Mouse (Mus musculus) lung, postnatal 0 days (tissue): ENCODE data around the gene Helq. TPM values are rescaled to one million over a fixed set of nuclear protein-coding genes. Genes with fewer than 3 reads are reported as not detected.

Source experiments
- ATAC-seq: fragments of 200-750 bp; cut with Nextera tagmentation; 2 replicates; pipeline ENCODE4 v1.8.0; 2017; ENCODE audit warnings: moderate library complexity
- DNase-seq: peaks from one replicate; pipeline ENCODE4 v3.0.0-alpha.2; 2016; ENCODE audit warnings: low spot score
- H3K27ac ChIP-seq: fragments of 300-500 bp; sonication (generic); 2 replicates; pipeline ENCODE4 v1.5.1; 2014; ENCODE audit warnings: antibody characterized with exemption, mild to moderate bottlenecking, low read length, mixed read lengths
- H3K27me3 ChIP-seq: fragments of 300-500 bp; sonication (generic); replicated peaks from 2 replicates; pipeline ENCODE4 v1.6.1; 2014; ENCODE audit warnings: low read length, mixed read lengths; ENCODE audit not compliant: insufficient read depth
- H3K36me3 ChIP-seq: fragments of 300-500 bp; sonication (generic); 2 replicates; pipeline ENCODE4 v1.6.1; 2014; ENCODE audit warnings: low read length, mixed read lengths; ENCODE audit not compliant: insufficient read depth
- H3K4me1 ChIP-seq: fragments of 300-500 bp; sonication (generic); 2 replicates; pipeline ENCODE4 v1.6.1; 2014; ENCODE audit warnings: antibody characterized with exemption, low read depth, low read length, mixed read lengths; ENCODE audit not compliant: insufficient read depth
- H3K4me2 ChIP-seq: fragments of 300-500 bp; sonication (generic); replicated peaks from 2 replicates; pipeline ENCODE4 v1.6.1; 2014; ENCODE audit warnings: low read depth, mild to moderate bottlenecking, low read length, moderate library complexity, mixed read lengths
- H3K4me3 ChIP-seq: fragments of 300-500 bp; sonication (generic); 2 replicates; pipeline ENCODE4 v1.5.1; 2014; ENCODE audit warnings: low read depth, low read length
- H3K9ac ChIP-seq: fragments of 300-500 bp; sonication (generic); replicated peaks from 2 replicates; pipeline ENCODE4 v1.6.1; 2014; ENCODE audit warnings: low read depth, mild to moderate bottlenecking
- H3K9me3 ChIP-seq: fragments of 300-500 bp; sonication (generic); 2 replicates; pipeline ENCODE4 v1.6.1; 2016; ENCODE audit warnings: low read length, mixed read lengths
- CTCF ChIP-seq: IDR thresholded peaks from 2 replicates; pipeline ENCODE4 v1.5.1; 2016; ENCODE audit warnings: antibody characterized with exemption, mild to moderate bottlenecking
- EP300 ChIP-seq: IDR thresholded peaks from 2 replicates; pipeline ENCODE4 v1.6.1; 2016; ENCODE audit warnings: antibody characterized with exemption, mild to moderate bottlenecking, control low read depth
- WGBS: fragments of 180-500 bp; shearing (Covaris S2); extraction: QIAGEN DNeasy Blood & Tissue Kit; methylation state at CpG from one replicate; pipeline ENCODE4 v1.1.7; 2014; 5-methylcytosine and 5-hydroxymethylcytosine counted together
- polyA plus RNA-seq: library from polyadenylated mRNA; unstranded; fragments of >200 nt; fragmentation: Nextera tagmentation; extraction: Ambion mirVana; gene quantifications from 2 replicates; pipeline ENCODE4 v1.2.1, GENCODE M21; 2015

Gene Helq
- polyA plus RNA-seq: 5.3 and 6.8 TPM in 2 replicates

DNA sequence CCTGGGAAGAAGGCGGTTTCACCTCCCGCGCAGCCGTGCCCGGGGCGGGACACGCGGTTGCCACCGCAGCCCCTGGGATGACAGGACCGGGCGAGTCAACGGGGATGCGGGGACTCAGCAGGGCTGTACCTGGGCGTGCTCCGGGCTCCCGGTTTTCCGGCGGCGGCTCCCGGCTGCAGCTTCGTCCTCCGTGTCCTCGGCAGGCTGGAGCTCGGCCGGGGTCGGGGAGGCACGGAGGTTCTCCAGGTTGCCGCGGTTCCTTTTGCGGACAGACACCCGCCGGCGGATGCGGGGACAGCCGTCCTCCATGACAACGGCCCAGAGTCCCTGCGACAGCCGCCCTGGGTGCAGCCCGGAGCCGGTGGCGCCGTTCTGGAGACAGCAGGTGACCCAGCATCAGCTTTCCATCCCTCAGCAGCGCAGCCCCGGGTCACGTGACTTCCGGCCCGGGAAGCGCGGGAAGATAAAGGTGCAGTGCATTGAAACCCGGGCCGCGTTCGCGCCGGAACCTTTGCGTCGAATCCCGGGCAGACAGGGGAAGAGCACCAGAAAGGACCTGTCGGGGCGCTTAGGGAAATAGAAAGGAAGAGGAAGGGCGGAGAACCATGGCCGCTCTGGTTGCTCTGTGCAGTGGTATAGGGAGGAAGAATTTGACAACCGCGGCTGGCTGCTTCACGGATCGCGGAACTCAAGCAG, at the start of gene Helq, which contains the start of gene Mrps18c:
Gene Helq (minus strand): TSS at position 434 of the 696 bp plus-strand sequence.
Gene Mrps18c (plus strand): TSS at position 463 of the 696 bp plus-strand sequence.
- DNase-seq (peak; percentile 93), ATAC-seq (peak; percentile 97)
- no peak; the same call in 1 of the 2 replicates for TF ChIP-seq EP300
- WGBS: under 1% methylated on average over 62 of the region's 67 CpGs
- Histone ChIP-seq H3K4me2 (peak within 1 kb of the TSS; percentile 99), H3K27me3 (no peaks in the 10 kb centered on the region), H3K9me3 (no peaks in the 10 kb centered on the region), H3K9ac (peak within 1 kb of the TSS; percentile 54), H3K36me3 (no peaks in the 10 kb centered on the region), H3K27ac (no peak within 1 kb of the TSS), H3K4me3 (peak within 1 kb of the TSS; percentile 84), H3K4me1 (0 out of 2 replicates have a peak, but pooled peaks cover 3% of the 10 kb centered on the region)

- TF ChIP-seq CTCF: no peak
- no peak for TF ChIP-seq EP300
- Histone ChIP-seq H3K4me1 (no peaks in the 10 kb centered on the region), H3K4me3 (peak overlapping the region; percentile 63), H3K27ac (no peak overlapping the region), H3K27me3 (peaks cover 12% of the 10 kb centered on the region), H3K9ac (no peak overlapping the region), H3K9me3 (no peaks in the 10 kb centered on the region), H3K36me3 (no peaks in the 10 kb centered on the region), H3K4me2 (peak overlapping the region; percentile 96)
- WGBS: 2% methylated on average over 2 of the region's 2 CpGs
- ATAC-seq (no peak), DNase-seq (no peak)
These were observed 48.7 kb upstream of the Helq start for GRCm38 (mm10) chr5:100847143-100847542.

DNA sequence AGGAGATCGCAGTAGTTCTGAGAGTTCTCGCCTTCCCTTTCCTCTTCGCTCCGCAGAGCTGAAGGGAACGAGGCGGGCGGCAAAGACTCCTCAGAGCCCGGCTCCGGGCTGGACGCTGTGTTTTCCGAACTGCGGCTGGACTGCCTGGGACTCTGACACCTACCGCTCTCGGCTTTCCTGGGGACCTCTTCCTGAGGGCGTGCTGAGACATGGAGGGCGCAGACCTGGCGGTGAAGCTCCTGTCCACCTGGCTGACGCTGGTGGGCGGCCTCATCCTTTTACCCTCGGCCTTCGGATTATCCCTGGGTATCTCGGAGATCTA, 48.2 kb upstream of the Helq start:
- no peak for DNase-seq
- Histone ChIP-seq H3K9me3 (no peaks in the 10 kb centered on the region), H3K27me3 (peaks cover 12% of the 10 kb centered on the region), H3K36me3 (no peaks in the 10 kb centered on the region), H3K4me3 (peak overlapping the region; percentile 63), H3K4me2 (peak overlapping the region; percentile 96), H3K27ac (peak overlapping the region; percentile 11; the same call in 1 of the 2 replicates), H3K4me1 (no peaks in the 10 kb centered on the region), H3K9ac (peak overlapping the region; percentile 43)
- under 1% methylated on average over 22 of the region's 22 CpGs for WGBS
- TF ChIP-seq EP300 (no peak), CTCF (no peak)
- ATAC-seq: no peak

- WGBS: under 1% methylated on average over 47 of the region's 52 CpGs
- Histone ChIP-seq H3K36me3 (no peaks in the 10 kb centered on the region), H3K27ac (peak overlapping the region; percentile 11; the same call in 1 of the 2 replicates), H3K27me3 (peaks cover 12% of the 10 kb centered on the region), H3K4me3 (peak overlapping the region; percentile 63), H3K9ac (peak overlapping the region; percentile 43), H3K4me1 (no peaks in the 10 kb centered on the region), H3K4me2 (peak overlapping the region; percentile 96), H3K9me3 (no peaks in the 10 kb centered on the region)
- DNase-seq (peak; percentile 82), ATAC-seq (peak; percentile 93)
- TF ChIP-seq EP300 (no peak), CTCF (no peak)
These were observed 47.6 kb upstream of the Helq start for GRCm38 (mm10) chr5:100845848-100846598.

GRCm38 (mm10) chr5:100845485-100845847, 47.1 kb upstream of the Helq start, which contains the start of gene Gpat3:
Gene Gpat3, plus strand, starts transcription at chr5:100845713.
- peaks cover 12% of the 10 kb centered on the region for H3K27me3 ChIP-seq
- DNase-seq (peak; percentile 33), ATAC-seq (peak; percentile 13; the same call in 1 of the 2 replicates)
- no peaks in the 10 kb centered on the region for H3K36me3 ChIP-seq
- H3K4me3 ChIP-seq: peak within 1 kb of the TSS; percentile 63
- H3K4me1 ChIP-seq: no peaks in the 10 kb centered on the region
- WGBS: 1% methylated on average over 16 of the region's 16 CpGs
- TF ChIP-seq CTCF (no peak), EP300 (no peak)
- H3K9me3 ChIP-seq: no peaks in the 10 kb centered on the region
- H3K4me2 ChIP-seq: peak within 1 kb of the TSS; percentile 96
- H3K27ac ChIP-seq: peak within 1 kb of the TSS; percentile 11; the same call in 1 of the 2 replicates
- peak within 1 kb of the TSS; percentile 43 for H3K9ac ChIP-seq

- no peaks in the 10 kb centered on the region for H3K9me3 ChIP-seq
- ATAC-seq (no peak), DNase-seq (no peak)
- no peak overlapping the region for H3K4me3 ChIP-seq
- no peak overlapping the region for H3K27ac ChIP-seq
- H3K27me3 ChIP-seq: peaks cover 12% of the 10 kb centered on the region
- 38% methylated on average over 3 of the region's 3 CpGs for WGBS
- no peak overlapping the region for H3K9ac ChIP-seq
- H3K36me3 ChIP-seq: no peaks in the 10 kb centered on the region
- TF ChIP-seq CTCF (no peak), EP300 (no peak)
- no peaks in the 10 kb centered on the region for H3K4me1 ChIP-seq
- H3K4me2 ChIP-seq: no peak overlapping the region
These were observed 46.1 kb upstream of the Helq start for GRCm38 (mm10) chr5:100844485-100844884.
